Mouse (Mus musculus): ENCODE data around the gene Lmo7.
A peak's percentile ranks its signal among the peaks of the same experiment; 100 is the strongest.

The Lmo7 gene

DNA sequence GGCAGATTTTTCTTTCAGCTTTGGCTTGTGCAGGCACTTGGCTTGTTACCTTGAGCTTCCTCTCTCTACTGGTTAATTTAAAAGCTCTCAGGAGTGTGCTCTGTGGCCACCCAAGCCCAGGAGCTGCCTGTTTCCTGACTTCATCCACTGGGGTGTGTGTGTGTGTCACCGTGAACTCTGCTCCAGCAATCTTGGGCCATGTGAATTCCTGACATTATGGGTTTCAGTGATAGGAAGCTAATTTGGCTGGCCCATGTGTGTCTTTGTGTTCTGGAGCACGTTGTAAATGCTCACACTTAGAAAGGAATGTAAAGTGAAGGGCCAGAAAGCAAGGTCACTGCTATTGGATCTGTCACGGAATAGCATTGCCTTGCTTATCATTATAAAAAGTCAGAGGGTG is 143.1 kb downstream of the Lmo7 start:
- DNase-seq (ENCODE audit: low spot score in 2 of 2): no peak

DNA sequence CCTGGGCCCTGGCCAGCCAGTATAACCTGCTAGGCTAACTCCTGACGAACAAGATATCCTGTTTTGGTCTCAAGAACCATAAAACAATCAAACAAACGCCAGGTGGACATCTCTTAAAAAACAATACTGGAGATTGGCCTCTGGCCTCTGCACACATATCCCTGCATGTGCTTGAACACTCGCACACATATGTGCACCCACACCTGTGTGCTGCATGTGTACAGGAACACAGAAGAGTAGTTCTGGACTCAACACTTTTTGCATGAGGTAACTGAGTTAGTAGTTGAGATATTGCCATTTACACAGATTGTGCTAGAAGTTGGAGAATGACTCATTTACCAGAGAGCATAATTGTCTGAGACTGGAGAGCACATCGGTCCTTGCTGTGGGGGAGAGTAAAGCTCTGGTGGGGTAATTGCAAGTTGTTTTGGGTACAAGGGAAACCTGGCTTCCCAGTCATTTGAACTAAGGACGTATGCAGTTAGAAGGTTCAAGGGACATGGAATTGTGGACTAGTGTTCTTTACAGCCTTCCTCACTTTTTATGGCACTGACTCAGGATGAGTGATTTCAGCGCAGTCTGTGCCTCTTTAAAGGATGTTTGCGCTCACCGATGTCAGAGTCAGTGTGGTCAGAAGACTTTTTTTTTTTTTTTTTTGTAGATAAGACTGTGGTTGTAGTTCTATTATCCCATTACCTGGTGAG is 148.7 kb downstream of the Lmo7 start:
- no peak for DNase-seq (ENCODE audit: low spot score in 2 of 2)

DNA sequence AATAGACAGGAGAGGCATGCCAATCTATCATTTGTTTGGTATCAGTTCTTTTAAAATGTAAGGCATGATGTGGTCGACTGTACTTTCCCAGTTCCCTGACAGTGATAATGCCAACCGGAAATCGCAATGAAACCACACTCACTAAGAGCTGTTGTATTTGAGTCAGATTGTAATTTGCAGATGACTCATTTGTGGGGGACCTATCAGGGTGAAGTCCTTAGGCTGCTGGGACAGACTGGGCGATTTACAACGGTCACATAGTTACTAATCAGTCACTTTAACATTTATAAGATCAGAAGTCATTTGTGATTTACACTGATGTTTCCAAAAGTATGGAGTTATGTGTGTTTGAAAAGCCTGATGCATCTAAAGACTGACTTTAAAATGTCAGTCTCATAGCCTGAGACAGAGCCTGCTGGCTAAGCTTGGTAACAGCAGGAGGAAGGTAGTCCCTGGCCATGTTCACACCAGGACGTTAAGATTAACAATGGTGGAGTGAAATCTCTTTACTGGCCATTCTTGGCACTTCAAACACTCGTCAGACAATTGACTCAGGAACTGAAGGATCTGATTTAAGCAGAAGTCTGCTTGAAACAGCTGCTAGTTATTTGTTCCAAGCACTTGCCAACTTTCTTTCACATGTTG is 149.4 kb downstream of the Lmo7 start:
- no peak for DNase-seq (ENCODE audit: low spot score in 2 of 2)

DNA sequence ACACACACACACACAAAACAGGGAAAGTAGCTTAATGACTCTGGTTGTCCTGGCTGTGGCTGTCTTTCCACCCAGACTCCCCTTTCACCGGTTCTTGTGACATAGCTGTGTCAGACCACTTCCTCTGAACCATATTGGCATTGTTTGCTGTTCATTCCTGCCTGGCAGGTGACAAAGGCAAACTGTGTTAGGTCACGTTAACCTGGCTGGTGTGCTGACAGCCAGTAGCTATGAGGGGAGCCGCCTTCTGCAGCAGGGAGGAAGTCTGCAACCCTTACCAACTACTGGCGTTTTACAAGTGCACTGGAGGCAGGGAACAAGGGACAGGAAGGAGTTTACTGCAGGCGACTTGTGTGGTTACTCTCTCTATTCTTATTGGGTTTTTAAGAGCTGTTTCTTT is 153.2 kb downstream of the Lmo7 start:
- DNase-seq (ENCODE audit: low spot score in 2 of 2): no peak

DNA sequence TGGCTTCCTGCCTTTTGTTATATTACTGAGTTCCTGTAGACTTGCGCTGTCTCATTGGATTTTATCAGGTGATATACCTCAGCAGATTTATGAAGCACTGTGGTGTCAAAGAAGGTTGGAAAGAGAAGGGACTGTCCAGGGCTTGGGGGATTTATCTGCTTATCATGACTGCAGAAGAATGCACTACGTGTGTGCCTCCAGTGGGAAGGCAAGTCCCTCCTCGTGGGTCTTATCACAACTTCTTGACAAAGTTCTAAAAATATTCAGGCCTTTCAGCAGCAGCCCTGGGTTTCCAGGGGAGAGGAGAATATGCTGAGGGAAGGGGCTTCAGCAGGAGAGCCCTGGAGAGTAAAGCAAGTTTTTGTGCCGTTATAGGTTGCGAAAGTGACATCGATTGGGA is 154.0 kb downstream of the Lmo7 start:
- no peak for DNase-seq (ENCODE audit: low spot score in 2 of 2)

DNA sequence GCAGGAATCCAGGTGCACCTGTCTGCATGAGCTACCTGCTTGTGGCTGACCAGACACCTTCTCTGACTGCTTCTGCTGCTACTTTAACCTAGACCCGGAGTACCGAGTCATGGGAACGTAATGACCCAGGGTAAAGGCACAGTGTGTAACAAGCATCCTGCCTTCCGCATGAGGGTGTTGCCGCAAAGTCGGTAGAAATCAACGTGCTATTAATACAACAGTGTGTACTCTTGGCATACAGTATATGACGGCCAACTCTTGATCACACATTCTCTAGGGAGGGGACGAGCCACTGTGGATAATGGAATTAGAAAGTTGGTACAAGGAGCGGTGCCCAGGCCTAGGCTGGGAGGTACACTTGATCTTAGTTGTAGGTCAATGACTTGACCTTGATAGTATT is 156.6 kb downstream of the Lmo7 start:
- no peak for DNase-seq (ENCODE audit: low spot score in 2 of 2)

DNA sequence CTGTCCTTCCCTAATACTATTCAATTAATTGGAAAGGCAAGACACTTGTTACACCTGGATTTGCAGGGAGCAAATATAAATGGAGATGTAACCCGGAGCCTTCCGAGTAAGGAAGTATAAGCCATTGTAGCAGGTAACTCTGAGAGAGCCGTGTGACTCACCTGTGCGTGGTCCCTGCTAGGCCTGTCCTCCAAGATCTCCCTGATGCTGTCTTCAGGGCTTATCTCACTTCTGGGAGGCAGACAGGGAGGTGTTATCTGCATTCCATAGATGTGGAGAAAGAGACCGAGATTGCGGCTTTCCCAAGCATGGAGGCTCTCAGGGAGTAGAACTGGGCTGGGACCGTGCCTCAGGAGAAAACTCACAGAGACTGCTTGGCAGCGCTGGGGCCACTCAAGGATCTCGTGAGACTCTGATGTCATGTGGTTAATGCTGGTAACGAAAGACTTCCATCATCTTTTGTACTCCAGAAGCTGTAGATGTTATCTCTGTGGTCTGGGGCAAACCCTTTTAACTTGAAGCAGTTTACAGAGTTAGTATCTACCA is 162.2 kb downstream of the Lmo7 start:
- DNase-seq (ENCODE audit: low spot score in 2 of 2): no peak

DNA sequence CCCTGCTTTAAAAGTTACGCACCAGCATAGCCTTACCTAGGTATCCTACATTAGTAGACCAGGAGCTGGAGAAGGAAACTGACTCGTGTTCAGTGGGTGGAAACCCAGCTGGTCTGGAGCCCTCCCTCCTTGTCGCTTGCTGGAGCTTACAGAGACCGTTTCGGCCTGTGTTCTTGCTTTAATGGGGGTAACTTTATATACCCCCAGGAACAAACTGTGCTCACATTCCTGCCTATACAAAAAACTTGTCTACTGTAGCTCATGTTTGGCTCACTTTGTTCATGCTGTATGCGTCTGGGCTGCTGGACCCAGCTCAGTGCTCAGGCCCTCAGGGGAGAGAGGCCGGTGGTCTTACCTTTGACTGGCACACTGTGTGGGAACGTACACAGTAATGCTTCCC is 162.7 kb downstream of the Lmo7 start:
- no peak for DNase-seq (ENCODE audit: low spot score in 2 of 2)

DNA sequence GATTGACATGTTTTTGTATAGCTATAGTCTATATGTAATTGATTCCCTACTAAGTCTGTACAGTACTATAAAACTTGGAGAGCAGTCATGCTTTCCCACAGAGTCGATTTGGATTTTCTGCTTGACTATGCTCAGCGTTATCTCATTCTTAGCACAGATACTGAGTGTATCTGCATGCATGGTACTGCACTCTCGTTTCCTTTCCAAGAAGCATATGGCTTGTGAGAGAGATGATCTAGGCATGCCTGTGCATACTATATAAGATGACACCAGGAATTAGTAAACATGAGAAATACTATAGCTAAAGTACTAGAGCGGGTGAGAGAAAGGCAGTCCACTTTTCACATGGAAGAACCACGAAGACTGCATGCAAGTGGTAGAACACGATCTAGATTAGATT is 163.5 kb downstream of the Lmo7 start:
- DNase-seq (ENCODE audit: low spot score in 2 of 2): no peak

DNA sequence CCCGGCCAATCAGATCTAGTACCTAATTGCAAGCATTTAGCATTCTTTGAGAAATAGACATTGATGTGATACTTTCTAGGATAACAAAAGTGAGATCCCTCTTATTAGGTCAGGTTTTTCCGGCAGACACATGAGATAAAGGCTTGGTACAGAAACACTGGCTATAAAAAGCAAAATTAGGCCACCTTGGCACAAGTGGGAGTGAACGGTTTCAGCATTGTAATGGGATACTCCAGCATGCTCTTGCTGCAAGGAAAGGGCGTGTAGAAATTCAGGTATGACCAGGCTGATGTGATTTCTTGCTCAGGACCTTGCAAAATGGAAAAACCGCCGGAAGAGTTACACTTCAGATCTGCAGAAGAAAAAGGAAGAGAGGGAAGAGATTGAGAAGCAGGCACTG is 168.5 kb downstream of the Lmo7 start:
- DNase-seq (ENCODE audit: low spot score in 2 of 2): no peak

DNA sequence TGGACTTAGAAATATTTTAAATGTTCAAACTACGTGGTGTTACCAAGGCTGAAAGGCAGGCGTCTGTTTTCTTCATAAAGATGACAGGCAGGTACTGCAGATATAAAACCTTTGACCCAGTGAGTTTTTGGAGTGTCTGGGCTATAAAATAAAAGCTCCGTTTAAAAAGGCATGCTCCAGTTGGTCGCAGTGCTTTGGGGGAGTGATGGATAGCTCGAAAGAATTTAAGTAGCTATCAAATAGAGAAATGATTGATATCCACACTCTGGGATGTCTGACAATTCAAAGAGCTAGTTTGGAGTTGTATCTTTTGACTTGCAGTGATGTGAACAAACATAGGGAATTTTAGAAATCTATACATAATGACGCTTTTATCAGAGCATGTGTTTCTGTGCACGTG is 171.7 kb downstream of the Lmo7 start:
- DNase-seq (ENCODE audit: low spot score in 2 of 2): no peak

DNA sequence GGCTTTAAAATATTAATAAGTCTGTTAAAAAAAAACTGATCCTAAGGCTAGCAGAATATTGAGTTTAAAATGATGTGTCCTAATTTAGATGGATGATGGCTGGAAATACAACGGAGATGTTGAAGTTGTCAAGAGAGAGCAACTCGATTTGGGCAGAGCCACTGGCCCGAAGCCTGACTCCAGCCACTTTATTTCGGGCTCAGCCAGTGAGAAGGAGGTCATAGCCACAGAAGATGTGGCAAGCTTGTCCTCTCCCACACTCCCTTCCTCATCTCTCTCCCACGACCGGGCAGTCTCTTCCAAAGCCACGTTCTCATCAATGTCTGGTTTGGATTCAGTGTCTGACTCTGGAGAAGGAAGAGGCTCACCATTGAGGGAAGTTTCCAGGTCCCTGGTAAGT is 172.2 kb downstream of the Lmo7 start:
- DNase-seq (ENCODE audit: low spot score in 2 of 2): no peak

DNA sequence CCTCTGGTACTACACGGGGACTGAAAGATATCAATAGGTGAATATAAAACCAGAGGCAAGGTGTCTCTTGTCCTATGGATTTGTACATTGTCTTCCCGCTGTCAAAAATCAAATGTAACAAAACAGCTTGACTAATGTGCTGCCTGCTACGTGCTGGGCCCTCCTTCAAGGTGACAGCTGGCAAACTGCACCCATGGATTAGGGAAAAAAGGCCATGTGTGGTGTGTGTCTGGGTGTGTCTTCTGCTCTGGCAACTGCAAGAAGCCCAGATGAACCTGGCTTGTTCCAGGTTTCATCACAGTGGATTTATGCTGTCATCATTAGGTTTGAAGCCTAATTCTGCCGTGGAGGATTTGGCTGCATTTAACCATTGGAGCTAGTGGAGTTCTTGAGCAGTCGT is 174.0 kb downstream of the Lmo7 start:
- no peak for DNase-seq (ENCODE audit: low spot score in 2 of 2)

DNA sequence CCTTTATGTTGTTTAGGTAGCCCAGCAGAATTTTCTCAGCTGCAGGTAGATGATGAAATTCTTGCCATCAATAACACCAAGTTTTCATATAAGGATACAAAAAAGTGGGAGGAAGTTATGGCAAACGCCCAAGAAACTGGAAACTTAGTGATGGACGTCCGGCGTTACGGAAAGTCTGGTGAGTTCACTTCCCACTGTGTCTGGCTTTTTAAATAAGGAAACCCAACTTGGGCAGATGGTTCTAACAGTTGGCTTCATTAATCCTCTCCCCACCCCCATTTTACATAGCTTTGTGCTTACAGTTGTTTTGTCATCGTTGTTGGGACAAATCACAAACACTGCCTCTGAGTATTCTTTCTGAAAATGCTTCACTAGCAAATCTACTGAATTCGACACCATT is 182.2 kb downstream of the Lmo7 start:
- no peak for DNase-seq (ENCODE audit: low spot score in 2 of 2)

DNA sequence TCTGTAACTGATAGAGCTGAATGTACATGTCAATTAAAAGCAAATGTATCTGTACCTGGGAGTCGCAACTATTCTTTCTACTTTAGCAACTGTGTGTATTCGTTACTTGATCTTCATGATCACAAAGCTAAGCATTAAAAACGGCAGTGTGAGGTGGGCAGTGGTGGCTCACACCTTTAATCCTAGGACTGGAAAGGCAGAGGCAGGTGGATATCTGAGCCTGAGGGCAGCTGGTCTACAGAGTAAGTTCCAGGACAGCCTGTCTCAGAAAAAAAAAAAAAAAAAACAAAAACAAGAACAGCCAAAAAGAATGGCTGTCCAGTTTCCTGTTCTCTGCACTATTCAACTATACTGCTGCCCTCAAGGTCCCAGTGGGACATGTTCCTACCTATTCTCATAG is 182.6 kb downstream of the Lmo7 start:
- no peak for DNase-seq (ENCODE audit: low spot score in 2 of 2)

DNA sequence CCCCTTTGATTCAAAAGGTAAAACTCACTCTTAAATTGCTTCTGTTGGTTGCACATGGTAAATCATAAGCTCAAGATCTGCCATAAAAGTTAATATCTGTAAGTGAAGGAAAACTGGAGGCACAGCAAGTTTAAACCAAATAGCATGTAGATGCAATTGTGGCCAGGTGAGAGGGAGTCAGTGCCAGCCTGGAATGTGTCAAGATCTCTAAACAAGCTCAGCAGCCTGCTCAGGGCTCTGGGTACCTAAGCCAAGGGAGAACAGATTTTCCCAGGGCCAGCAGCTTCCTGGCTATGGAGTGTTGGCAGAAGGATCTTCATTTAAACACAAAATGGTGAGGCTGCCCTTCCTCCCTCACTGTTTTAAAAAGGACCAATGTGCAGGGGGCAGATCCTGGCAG is 184.6 kb downstream of the Lmo7 start:
- no peak for DNase-seq (ENCODE audit: low spot score in 2 of 2)

DNA sequence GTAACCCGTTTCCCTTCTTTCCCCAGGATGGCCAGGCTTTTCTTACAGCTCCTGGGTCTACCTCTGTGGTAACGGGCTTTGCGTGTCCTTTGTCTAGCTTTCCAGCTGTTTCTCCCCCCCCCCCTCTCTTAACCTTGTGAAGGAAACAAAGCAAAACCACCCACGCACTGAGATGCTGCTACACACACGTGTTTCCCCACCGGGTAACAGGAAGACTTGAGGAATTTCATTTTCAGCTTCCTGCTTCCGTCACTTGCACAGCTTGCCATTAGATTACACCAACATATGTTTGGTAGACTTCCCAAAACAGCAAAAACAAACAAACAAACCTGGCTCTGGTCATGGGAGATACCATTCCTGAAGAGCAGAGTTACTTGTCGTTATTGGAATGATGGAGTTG is 186.1 kb downstream of the Lmo7 start:
- no peak for DNase-seq (ENCODE audit: low spot score in 2 of 2)

DNA sequence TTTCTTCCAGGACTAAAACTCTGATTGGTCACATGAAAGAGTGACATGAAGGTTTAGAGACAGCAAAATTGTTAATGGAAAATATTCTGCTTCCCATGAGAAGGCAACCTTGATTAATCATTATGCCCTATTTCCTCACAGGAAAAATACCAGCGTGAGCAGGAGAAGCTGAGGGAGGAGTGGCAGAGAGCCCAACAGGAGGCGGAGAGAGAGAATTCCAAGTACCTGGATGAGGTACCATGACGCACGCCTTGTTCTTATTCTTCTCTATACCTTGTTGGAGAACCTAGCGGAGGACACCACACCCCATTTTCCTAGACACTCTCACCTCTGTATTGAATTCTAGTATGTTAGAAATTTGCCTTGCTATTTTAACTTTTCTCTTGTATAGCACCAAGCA is 188.7 kb downstream of the Lmo7 start:
- DNase-seq (ENCODE audit: low spot score in 2 of 2): no peak

DNA sequence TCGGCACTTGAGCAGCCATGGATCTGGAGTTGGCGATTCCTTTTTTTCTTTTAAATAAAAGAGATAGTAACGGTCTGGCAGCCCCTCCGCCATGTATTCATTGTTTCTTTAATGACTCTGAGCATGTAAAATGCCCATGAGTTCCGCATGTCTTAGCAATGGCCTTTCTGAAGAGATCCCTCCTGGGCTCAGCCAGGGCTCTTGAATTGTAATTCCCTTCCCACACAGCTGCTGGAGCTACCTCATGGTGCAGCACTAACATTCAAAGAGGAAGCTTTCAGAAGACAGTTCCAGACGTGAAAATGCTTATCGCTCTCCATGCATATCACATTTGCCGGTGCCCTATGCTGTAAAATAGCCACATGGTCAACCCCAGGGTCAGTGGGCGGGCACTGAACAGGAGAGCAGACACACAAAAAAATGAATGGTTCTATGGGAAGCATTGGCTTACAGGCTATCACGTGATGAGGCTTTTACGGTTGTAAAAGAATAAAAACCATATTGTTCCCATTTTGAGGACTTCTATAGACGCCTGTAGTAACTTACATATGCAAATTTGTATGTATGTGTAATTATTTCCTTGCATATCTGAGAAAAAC is 198.0 kb downstream of the Lmo7 start:
- DNase-seq (ENCODE audit: low spot score in 2 of 2): peak in 1 of 2 experiments; percentile 23

DNA sequence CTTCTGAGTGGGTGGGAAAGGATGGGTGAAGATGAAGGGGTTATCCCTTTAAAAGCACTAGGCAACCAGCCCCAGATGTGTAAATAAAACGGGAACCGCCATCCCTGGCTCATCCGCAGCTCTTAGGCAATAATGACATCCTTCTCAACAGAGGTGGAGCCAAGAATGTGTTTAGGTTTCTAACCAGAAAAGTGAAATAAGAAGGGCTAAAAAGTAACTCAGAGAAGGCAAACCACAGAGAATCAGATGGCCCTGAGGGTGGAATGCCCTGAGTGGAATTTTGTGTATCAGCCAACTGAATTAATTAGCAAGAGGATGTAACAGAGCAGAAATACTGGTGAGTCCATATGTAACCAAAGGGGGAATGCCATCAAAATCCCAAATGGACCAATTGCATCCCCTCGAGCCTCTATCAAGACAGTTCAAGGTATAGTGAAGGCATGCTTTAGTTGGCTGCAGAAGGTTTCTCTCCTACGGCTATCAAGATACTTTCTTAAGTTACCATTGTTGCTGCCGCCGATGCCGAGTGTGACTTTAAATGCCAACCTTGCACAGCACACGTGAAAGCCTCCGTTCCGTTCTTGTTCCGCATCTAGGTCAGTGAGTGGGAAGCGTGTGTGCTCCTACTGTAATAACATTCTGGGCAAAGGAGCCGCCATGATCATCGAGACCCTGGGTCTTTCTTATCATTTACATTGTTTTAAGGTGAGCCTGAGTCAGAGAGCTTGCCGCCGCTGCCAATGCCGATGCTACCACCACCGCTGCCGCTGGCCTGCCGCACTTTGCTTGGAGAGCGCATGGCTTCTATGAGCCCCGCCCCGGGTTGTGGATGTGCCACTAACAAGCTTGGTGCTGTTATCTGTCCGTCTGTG is 201.1 kb downstream of the Lmo7 start:
- peak; percentile 51 to 54 for DNase-seq (ENCODE audit: low spot score in 2 of 2)

DNA sequence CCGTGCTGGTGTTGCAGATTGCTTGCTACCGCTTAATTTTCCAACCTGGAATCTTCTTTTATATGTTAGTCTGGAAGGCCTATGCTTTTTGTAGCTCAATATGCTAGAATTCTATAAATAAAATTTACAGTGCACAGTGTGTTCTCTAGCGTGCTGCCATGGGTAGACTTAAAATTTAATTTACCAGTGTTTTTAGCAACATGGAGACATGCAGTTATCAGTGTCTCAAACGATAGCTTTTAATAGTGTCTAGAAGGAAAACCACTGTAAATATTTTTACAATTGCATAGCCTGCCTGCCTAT is 201.6 kb downstream of the Lmo7 start:
- DNase-seq (ENCODE audit: low spot score in 2 of 2): no peak

DNA sequence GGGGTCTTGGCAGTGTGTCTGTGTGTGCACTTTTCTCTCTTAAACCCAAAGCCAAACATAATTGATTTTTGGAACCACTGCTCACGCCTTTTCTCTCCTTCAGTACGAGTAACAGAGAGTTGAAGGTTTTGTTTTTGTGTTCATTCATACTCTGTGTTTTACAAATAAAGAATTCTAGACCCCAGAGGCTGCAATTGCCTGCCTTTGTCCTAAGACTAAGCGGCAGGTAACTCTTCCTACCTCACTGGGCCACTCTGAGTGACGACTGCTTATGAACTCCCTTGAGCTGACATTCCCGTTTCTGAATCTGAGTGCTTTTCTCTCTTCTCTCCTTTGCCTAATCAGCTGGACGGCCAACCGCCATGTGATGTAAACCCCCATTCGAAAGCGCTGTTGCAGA is 203.8 kb downstream of the Lmo7 start:
- no peak for DNase-seq (ENCODE audit: low spot score in 2 of 2)
